Mouse (Mus musculus) kidney, embryonic 15.5 days (tissue): ENCODE measurements around the gene Olfr556. TPM values are rescaled to one million over a fixed set of nuclear protein-coding genes. Genes with fewer than 3 reads are reported as not detected.
"Not testable (repeated sequence)": the region's sequence is repeated elsewhere in the genome, so short reads cannot be mapped to it uniquely, and the experiment has no call there.

Experiments
- ATAC-seq: fragments of 200-750 bp; cut with Nextera tagmentation; replicated peaks from 2 replicates; pipeline ENCODE4 v1.8.0; 2017; ENCODE audit warnings: moderate TSS enrichment; ENCODE audit not compliant: low FRiP score
- H3K27ac ChIP-seq: fragments of 300-500 bp; sonication (generic); 2 replicates; pipeline ENCODE4 v1.5.1; 2015; ENCODE audit warnings: mild to moderate bottlenecking, inconsistent platforms
- H3K27me3 ChIP-seq: fragments of 300-500 bp; sonication (generic); 2 replicates; pipeline ENCODE4 v1.6.1; 2015; ENCODE audit warnings: inconsistent platforms
- H3K36me3 ChIP-seq: fragments of 300-500 bp; sonication (generic); 2 replicates; pipeline ENCODE4 v1.6.1; 2015; ENCODE audit warnings: inconsistent platforms
- H3K4me1 ChIP-seq: fragments of 300-500 bp; sonication (generic); 2 replicates; pipeline ENCODE4 v1.6.1; 2015; ENCODE audit warnings: inconsistent platforms
- H3K4me2 ChIP-seq: fragments of 300-500 bp; sonication (generic); 2 replicates; pipeline ENCODE4 v1.6.1; 2015; ENCODE audit warnings: moderate library complexity, mild to moderate bottlenecking, inconsistent platforms
- H3K4me3 ChIP-seq: fragments of 300-500 bp; sonication (generic); replicated peaks from 2 replicates; pipeline ENCODE4 v1.5.1; 2015; ENCODE audit warnings: mild to moderate bottlenecking, inconsistent platforms
- H3K9ac ChIP-seq: fragments of 300-500 bp; sonication (generic); 2 replicates; pipeline ENCODE4 v1.6.1; 2015; ENCODE audit warnings: mild to moderate bottlenecking, inconsistent platforms
- H3K9me3 ChIP-seq: fragments of 300-500 bp; sonication (generic); replicated peaks from 2 replicates; pipeline ENCODE4 v1.6.1; 2016; ENCODE audit warnings: inconsistent platforms
- WGBS: fragments of 180-500 bp; shearing (Covaris S2); methylation state at CpG from one replicate; pipeline ENCODE4 v1.1.7; 2015; ENCODE audit warnings: mixed read lengths; 5-methylcytosine and 5-hydroxymethylcytosine counted together
- polyA plus RNA-seq: library from polyadenylated mRNA; unstranded; fragments of >200 nt; fragmentation: Nextera tagmentation; extraction: Ambion mirVana; gene quantifications from 2 replicates; pipeline ENCODE4 v1.2.1, GENCODE M21; 2015

Olfr556 gene
- polyA plus RNA-seq = not detected in 2 replicates

DNA sequence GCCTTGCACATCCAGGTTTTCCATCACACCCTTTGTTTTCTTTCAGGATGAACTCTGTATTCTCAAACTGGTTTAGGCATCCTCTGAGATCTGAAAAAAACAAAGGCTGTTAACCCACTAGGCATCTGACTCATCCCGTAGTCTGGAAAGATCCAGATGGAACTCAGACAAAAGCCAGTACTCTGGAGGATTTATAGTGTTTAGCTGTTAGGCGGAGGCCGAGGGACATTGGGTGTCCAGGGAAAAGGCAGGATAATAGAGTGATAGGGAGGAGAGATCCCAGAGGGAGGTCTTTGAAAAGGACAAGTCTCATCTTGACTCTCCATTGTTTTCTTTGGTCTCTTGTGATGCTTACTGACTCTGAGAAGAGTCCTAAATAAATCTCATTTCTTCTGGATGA, at the start of gene Olfr556:
Gene Olfr556 (plus strand): TSS at position 301 of the 400 bp plus-strand sequence.
- ATAC-seq = no peak
- Histone ChIP-seq H3K27ac (no peak within 1 kb of the TSS), H3K27me3 (no peaks in the 10 kb centered on the region), H3K4me3 (no peak within 1 kb of the TSS), H3K9me3 (no peaks in the 10 kb centered on the region), H3K4me1 (no peaks in the 10 kb centered on the region), H3K9ac (no peak within 1 kb of the TSS), H3K4me2 (no peak within 1 kb of the TSS), H3K36me3 (no peaks in the 10 kb centered on the region)
- 38% methylated on average over 3 of the region's 3 CpGs for WGBS

DNA sequence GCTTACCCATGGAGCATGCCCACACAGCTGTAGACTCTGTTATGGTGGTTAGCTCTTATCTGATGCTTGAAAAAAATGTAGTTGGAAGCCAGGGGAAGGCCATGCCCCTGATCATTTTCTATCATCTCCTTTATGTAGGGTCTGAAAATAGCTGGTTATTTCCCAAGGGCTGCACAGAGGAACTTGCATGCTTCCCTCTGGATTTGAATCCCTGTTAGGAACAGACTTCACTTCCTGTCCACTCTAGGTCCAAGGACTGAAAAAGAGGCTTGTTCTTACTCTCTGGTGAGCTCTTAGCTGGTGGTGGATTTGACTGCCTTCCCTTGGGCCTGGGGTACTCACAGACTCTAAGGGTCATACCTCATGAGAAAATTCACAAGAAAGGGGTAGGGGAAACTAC, 46.6 kb upstream of the Olfr556 start, which contains the start of gene Olfr553:
Gene Olfr553 (minus strand): TSS at position 101 of the 400 bp plus-strand sequence.
- no peak for ATAC-seq
- Histone ChIP-seq H3K4me2 (no peak within 1 kb of the TSS), H3K27me3 (no peaks in the 10 kb centered on the region), H3K9me3 (no peaks in the 10 kb centered on the region), H3K27ac (no peak within 1 kb of the TSS), H3K4me1 (no peaks in the 10 kb centered on the region), H3K9ac (no peak within 1 kb of the TSS), H3K36me3 (no peaks in the 10 kb centered on the region), H3K4me3 (no peak within 1 kb of the TSS)

DNA sequence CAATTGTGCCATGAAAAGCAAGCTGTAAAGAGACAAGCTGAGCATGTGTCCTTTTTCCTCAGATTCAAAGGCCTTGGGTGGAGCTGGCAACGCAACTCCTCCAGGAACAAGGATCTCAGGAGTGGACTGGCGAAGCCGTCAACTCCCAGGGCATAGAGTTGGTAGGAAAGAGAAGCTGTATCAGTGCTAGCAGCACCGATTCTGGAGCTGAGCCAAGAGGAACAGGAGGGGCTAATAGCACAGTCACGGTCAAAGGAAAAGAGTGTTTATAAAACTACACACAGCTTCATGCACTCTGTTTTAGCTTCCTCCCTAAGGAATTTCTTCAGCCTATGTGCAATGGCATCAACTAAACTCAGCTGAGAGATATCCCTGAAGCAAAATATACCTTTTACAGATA, 45.1 kb upstream of the Olfr556 start:
- Histone ChIP-seq H3K27me3 (no peaks in the 10 kb centered on the region), H3K9me3 (no peaks in the 10 kb centered on the region), H3K9ac (no peak overlapping the region), H3K36me3 (no peaks in the 10 kb centered on the region), H3K4me2 (no peak overlapping the region), H3K4me1 (no peaks in the 10 kb centered on the region), H3K4me3 (no peak overlapping the region), H3K27ac (no peak overlapping the region)
- WGBS = 68% methylated on average over 5 of the region's 5 CpGs
- no peak for ATAC-seq

DNA sequence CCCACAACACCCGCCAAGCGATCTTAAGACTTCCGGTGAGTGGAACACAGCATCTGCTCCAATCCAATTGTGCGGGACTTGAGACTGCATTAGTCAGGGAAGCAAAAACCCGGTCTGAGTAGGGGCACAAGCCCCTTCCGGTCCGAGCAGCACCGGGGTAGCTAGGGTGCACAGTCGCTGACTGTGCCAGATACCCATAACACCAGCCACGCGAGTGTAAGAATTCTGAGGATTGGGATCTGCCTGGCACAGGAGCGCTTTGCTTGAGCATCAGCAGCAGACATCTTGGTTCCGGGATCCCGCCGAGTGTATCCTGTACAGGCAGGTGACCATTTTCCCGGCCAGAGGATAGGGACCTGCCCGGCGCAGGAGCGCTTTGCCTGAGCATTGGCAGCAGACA, 44.3 kb upstream of the Olfr556 start:
- 89% methylated on average over 19 of the region's 19 CpGs for WGBS
- H3K4me1 ChIP-seq, H3K4me3 ChIP-seq, ATAC-seq, H3K27ac ChIP-seq, H3K9ac ChIP-seq, H3K36me3 ChIP-seq, H3K9me3 ChIP-seq, H3K27me3 ChIP-seq, H3K4me2 ChIP-seq: not testable (repeated sequence)

DNA sequence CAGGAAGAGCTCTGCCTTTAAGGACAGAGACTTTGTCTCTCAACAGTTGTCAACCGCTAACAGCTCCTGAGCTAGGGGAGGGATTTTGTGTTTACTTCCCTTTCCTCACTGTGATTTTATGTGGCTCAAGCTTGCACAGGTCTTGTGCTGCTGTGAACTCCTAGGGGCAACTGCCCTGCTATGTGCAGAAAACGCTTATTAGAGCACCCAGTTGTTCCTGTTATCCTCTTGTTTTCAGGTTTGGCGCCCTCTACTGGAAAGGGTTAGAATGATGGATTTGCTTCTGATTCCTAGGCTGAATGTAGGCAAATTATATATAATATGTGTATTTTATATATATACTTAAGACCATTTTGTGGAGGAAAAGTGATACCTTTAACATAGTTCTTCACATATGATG, 28.0 kb upstream of the Olfr556 start:
- no peaks in the 10 kb centered on the region for H3K36me3 ChIP-seq
- 33% methylated on average over 3 of the region's 3 CpGs for WGBS
- no peak overlapping the region for H3K27ac ChIP-seq
- H3K27me3 ChIP-seq = 0 out of 2 replicates have a peak, but pooled peaks cover 2% of the 10 kb centered on the region
- H3K9me3 ChIP-seq = no peaks in the 10 kb centered on the region
- H3K4me1 ChIP-seq = no peaks in the 10 kb centered on the region
- no peak overlapping the region for H3K4me2 ChIP-seq
- ATAC-seq = no peak
- no peak overlapping the region for H3K9ac ChIP-seq
- no peak overlapping the region for H3K4me3 ChIP-seq

DNA sequence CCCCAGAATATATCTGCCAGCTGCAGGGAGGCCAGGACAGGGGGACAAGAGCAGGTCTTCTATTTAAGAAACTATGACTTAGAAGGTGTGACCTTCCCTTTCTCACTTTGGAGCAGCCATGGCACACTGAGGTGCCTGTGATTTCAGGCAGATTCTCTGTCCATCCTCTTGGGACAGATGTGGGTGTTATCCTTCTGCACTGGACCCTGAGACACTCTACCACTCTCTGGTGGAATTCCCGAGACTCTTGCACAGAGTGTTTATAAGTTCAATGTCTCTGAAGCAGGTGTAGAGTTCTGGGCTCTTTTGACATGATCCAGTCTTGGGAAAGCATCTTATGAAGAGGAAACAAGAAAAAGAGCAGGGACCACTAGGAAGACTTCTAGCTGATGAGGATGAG, 26.6 kb upstream of the Olfr556 start, which contains the start of gene Olfr554:
Gene Olfr554 (plus strand): TSS at position 301 of the 400 bp plus-strand sequence.
- Histone ChIP-seq H3K27me3 (0 out of 2 replicates have a peak, but pooled peaks cover 2% of the 10 kb centered on the region), H3K27ac (no peak within 1 kb of the TSS), H3K4me1 (no peaks in the 10 kb centered on the region), H3K4me3 (no peak within 1 kb of the TSS), H3K4me2 (no peak within 1 kb of the TSS), H3K36me3 (no peaks in the 10 kb centered on the region), H3K9ac (no peak within 1 kb of the TSS), H3K9me3 (no peaks in the 10 kb centered on the region)
- ATAC-seq = no peak
- 71% methylated on average over 1 of the region's 1 CpGs for WGBS

DNA sequence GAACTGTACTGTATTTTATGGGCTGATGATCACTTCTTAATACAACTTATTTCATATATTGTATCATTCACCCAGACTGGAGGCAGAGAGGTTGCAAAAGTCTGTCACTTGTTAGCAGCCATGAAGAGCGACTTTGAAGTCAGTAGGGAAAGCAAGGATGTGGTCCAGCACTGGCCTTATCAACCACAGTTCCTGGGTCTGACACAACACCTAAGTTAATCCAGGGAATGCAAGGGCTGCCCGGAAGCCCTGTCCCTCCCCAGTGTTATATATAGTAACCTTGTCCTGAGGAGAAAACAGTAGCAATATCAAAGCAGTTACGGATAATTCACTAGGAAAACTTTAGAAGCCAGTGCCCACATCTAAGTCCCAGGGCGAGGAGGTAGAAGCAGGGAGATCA, 19.8 kb upstream of the Olfr556 start:
- not testable (repeated sequence) for H3K36me3 ChIP-seq, H3K27me3 ChIP-seq, H3K27ac ChIP-seq, H3K4me1 ChIP-seq, H3K9me3 ChIP-seq, H3K4me2 ChIP-seq, H3K9ac ChIP-seq, H3K4me3 ChIP-seq, ATAC-seq
- WGBS = 86% methylated on average over 4 of the region's 4 CpGs

DNA sequence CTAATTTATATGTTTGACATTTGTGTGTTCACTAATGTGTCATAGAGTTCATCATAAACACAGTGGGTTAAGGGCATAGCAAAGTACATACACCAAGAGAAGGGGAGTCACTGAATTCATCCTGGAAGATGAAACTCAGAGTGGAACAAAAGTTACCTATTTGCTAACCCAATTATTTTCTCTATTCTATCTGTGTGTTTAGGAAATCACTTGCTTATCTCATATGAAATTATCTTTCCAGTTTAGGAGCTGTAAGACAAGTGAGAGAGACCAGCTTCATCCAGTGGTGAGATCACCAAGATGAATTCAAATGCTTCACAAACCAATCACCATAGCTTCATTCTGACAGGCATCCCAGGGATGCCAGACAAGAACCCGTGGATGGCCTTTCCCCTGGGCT, 6.2 kb upstream of the Olfr556 start, which contains the start of gene Olfr555:
Gene Olfr555 (plus strand): TSS at position 301 of the 400 bp plus-strand sequence.
- Histone ChIP-seq H3K9ac (no peak within 1 kb of the TSS), H3K27ac (no peak within 1 kb of the TSS), H3K4me2 (no peak within 1 kb of the TSS), H3K4me1 (no peaks in the 10 kb centered on the region), H3K27me3 (no peaks in the 10 kb centered on the region), H3K4me3 (no peak within 1 kb of the TSS), H3K9me3 (no peaks in the 10 kb centered on the region), H3K36me3 (no peaks in the 10 kb centered on the region)
- 81% methylated on average over 1 of the region's 1 CpGs for WGBS
- no peak for ATAC-seq

DNA sequence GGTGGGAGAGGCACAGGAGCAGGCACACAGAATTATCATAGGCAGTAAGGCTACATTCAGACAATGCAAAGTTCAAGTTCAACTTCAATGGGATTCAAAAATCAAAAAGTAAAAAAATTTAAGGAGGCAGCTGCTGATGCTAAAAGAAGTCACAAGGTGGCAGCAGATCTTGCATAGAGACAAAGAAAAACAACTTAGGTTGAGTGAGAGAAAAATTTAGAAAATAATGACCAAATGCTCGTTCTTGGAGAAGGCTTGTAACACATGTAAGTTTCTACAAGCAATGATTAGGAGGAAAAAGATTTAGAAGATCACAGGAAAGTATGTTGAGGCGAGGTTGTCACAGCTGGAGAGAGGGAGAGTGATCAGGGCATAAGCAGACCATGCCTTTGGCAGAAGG, 679 bp downstream of the Olfr556 start:
- Histone ChIP-seq H3K4me2 (no peak overlapping the region), H3K9me3 (no peaks in the 10 kb centered on the region), H3K4me3 (no peak overlapping the region), H3K4me1 (no peaks in the 10 kb centered on the region), H3K27ac (no peak overlapping the region), H3K9ac (no peak overlapping the region), H3K36me3 (no peaks in the 10 kb centered on the region), H3K27me3 (no peaks in the 10 kb centered on the region)
- ATAC-seq = no peak
- WGBS = 46% methylated on average over 2 of the region's 2 CpGs

DNA sequence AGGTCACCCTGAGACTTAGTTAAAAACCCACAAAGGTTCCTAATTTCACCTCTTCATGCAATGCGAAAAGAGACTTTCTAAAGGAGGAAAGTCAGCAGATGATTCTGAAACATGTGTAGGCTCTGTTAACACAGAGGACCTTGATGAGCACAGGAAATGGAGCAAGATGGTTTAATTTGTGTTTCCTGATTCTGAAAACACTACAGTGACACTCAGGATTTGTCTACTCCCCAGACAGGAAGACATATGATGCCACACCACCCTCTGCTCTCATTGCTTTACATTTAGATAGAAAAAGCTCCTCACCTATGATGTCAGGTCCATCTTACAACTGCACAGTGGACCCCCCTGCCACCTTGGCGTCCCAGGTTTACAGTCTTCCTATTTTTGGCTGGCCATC, 11.5 kb downstream of the Olfr556 start:
- no peak for ATAC-seq
- 72% methylated on average over 2 of the region's 2 CpGs for WGBS

DNA sequence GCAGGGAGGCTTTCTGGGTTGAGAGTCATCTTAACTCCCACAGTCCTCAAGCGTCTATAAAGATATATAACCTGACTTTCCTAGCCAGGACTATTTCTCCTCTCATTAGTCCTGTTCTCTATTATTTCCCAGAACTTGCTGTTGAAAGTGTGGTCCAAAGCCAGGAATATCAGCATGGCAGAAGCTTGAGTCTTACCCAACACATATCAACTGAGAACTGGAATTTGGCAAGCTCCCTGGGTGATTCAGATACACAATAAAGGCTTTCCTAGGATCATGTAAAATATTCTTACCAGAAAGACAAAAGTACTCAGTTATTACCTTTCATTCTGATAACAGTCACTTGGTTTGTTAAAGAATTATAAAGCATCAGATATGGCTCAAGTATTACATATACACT, 17.2 kb downstream of the Olfr556 start:
- H3K9ac ChIP-seq = no peak overlapping the region
- H3K4me1 ChIP-seq = no peaks in the 10 kb centered on the region
- WGBS = 76% methylated on average over 1 of the region's 1 CpGs
- no peak for ATAC-seq
- H3K27me3 ChIP-seq = no peaks in the 10 kb centered on the region
- no peak overlapping the region for H3K4me3 ChIP-seq
- peaks cover 27% of the 10 kb centered on the region; the same call in 1 of the 2 replicates for H3K36me3 ChIP-seq
- no peak overlapping the region for H3K4me2 ChIP-seq
- no peaks in the 10 kb centered on the region for H3K9me3 ChIP-seq
- no peak overlapping the region for H3K27ac ChIP-seq

More for the DNA sequence above, 11.5 kb downstream of the Olfr556 start:
- Histone ChIP-seq H3K4me1 (no peaks in the 10 kb centered on the region), H3K27ac (no peak overlapping the region), H3K4me2 (no peak overlapping the region), H3K9ac (no peak overlapping the region), H3K27me3 (no peaks in the 10 kb centered on the region), H3K9me3 (no peaks in the 10 kb centered on the region), H3K4me3 (no peak overlapping the region), H3K36me3 (peaks cover 15% of the 10 kb centered on the region; the same call in 1 of the 2 replicates)

DNA sequence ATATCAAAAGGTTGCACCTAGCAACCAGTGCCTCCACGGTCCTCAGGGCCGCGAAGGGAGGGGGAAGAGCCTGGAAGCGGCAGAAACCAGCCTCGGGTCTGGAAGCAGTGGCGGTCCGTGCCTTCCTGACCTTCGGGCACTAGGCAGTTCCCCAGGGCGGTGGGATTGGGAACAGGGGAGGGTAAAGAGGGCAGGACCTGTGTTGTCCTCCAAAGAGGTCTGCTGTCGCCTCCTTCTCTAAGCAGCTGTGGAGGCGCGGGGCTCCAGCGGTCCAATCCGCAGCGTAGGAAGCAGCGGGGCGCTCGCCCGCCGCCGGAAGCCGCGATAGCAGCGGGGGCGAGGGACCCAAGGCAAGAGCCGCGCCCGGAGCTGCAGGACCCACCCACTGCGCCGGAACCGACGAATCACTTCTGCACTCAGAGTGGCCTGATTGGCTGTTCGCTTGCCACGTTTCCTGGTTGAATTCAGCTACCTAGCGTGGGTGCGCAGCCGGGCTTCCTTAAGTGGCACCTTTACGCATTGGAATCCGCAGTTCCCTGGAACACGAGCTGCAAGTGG, 22.3 kb downstream of the Olfr556 start, which contains the start of gene Trim68:
Gene Trim68 (minus strand): TSS at position 384 of the 558 bp plus-strand sequence.
- under 1% methylated on average over 40 of the region's 40 CpGs for WGBS

More for the DNA sequence above, 22.3 kb downstream of the Olfr556 start, which contains the start of gene Trim68:
- H3K36me3 ChIP-seq = peaks cover 6% of the 10 kb centered on the region; the same call in 1 of the 2 replicates
- no peaks in the 10 kb centered on the region for H3K9me3 ChIP-seq
- H3K4me2 ChIP-seq = peak within 1 kb of the TSS; percentile 81
- peak; percentile 100 for ATAC-seq
- H3K9ac ChIP-seq = peak within 1 kb of the TSS; percentile 72
- H3K27me3 ChIP-seq = no peaks in the 10 kb centered on the region
- peak within 1 kb of the TSS; percentile 83 for H3K27ac ChIP-seq
- peak within 1 kb of the TSS; percentile 73 for H3K4me3 ChIP-seq
- H3K4me1 ChIP-seq = no peaks in the 10 kb centered on the region
